In the genomic region with DNA sequence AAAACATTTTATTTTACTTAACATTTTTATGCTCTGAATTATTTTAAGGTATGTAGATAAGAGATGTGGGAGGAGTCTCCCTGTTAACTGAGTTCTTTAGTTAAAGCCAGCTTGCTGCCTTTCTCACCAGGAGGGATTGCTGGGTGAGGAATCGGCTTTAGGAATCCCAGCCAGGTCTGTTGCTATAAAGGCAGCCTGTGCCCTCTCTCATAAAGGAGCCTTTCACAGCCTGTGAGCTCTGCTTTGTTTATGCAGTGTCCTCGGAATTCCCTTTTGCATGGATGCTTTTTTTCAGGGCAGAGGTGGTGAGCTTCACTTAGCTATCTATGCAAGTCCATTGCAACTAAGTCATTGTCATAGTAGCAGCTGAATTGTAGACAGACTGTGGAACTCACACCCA, we compare ENCODE assay signal across 22 mouse cellular contexts.
DNase-seq lines count a peak whose midpoint lies in the region; ATAC-seq and TF ChIP-seq lines count a peak whose summit lies in the region.
"Had no signal": no experiment of that assay in that cellular context is flagged by ENCODE, and none has a peak within 500 bp of the region (broad histone marks: within the 10 kb centered on the region; RNA-seq: fewer than 3 reads in every experiment).

No protein-coding gene starts in this region.

- no peaks in the 10 kb centered on the region for H3K27me3 ChIP-seq in hindbrain, postnatal 0 days (ENCODE audit: insufficient read depth, low read length)
- no peaks in the 10 kb centered on the region for H3K27me3 ChIP-seq in hindbrain, embryonic 10.5 days (ENCODE audit: insufficient read depth, poor library complexity, severe bottlenecking)
- no peaks in the 10 kb centered on the region for H3K27me3 ChIP-seq in forebrain, embryonic 16.5 days (replicated peaks; ENCODE audit: control insufficient read depth, insufficient read depth, low read length)
- H3K27me3 ChIP-seq: limb, embryonic 12.5 days; liver, embryonic 13.5 days had no signal

- no peak overlapping the region for H3K4me2 ChIP-seq in hindbrain, postnatal 0 days (ENCODE audit: low read depth, low read length)
- H3K4me2 ChIP-seq in forebrain, embryonic 16.5 days (ENCODE audit: low read length): no peak overlapping the region
- H3K4me2 ChIP-seq: limb, embryonic 12.5 days; liver, embryonic 13.5 days; lung, embryonic 14.5 days had no signal

- H3K27ac ChIP-seq in hindbrain, postnatal 0 days: no peak overlapping the region; the same call in 1 of the 2 replicates
- no peak overlapping the region for H3K27ac ChIP-seq in hindbrain, embryonic 10.5 days
- H3K27ac ChIP-seq in forebrain, embryonic 16.5 days (ENCODE audit: low read length): no peak overlapping the region
- H3K27ac ChIP-seq: embryonic facial prominence, embryonic 10.5 days; heart, adult 2 months; limb, embryonic 12.5 days; liver, embryonic 13.5 days; stomach, postnatal 0 days had no signal

- no peak overlapping the region for H3K4me3 ChIP-seq in hindbrain, postnatal 0 days (ENCODE audit: low read length)
- H3K4me3 ChIP-seq in hindbrain, embryonic 10.5 days: no peak overlapping the region
- no peak overlapping the region for H3K4me3 ChIP-seq in forebrain, embryonic 16.5 days (replicated peaks; ENCODE audit: low read length)
- H3K4me3 ChIP-seq: embryonic facial prominence, embryonic 10.5 days; heart, adult 2 months; limb, embryonic 12.5 days; liver, embryonic 13.5 days; myocyte had no signal

- DNase-seq in hindbrain, postnatal 0 days (ENCODE audit: low spot score): peak; percentile 18
- DNase-seq in hindbrain, embryonic 10.5 days (ENCODE audit: low spot score): no peak
- DNase-seq in Muller cell, postnatal 12 days (ENCODE audit: inconsistent ontology term): peak; percentile 81
- peak; percentile 49 for DNase-seq in brain, embryonic 14.5 days (ENCODE audit: low read depth)
- DNase-seq in urinary bladder, postnatal 25 days (ENCODE audit: low spot score): no peak
- DNase-seq in cerebellum, adult 9-11 months: no peak
- DNase-seq: adrenal gland, adult 2 months; cerebellum, adult 11 months; gastrocnemius, postnatal 14 days; heart, adult 2 months; heart, postnatal 4 days; kidney, adult 9 months; kidney, postnatal 25 days; liver, embryonic 13.5 days; lung, embryonic 14.5 days; lung, postnatal 36 days; right cerebral cortex, postnatal 4 days had no signal

- ATAC-seq in hindbrain, postnatal 0 days: no peak; the same call in 1 of the 2 replicates
- peak; percentile 34; the same call in 1 of the 2 replicates for ATAC-seq in forebrain, embryonic 16.5 days

- no peaks in the 10 kb centered on the region for H3K9me3 ChIP-seq in hindbrain, postnatal 0 days (ENCODE audit: low read length)
- H3K9me3 ChIP-seq in hindbrain, embryonic 10.5 days: no peaks in the 10 kb centered on the region
- no peaks in the 10 kb centered on the region for H3K9me3 ChIP-seq in forebrain, embryonic 16.5 days (ENCODE audit: control insufficient read depth, low read length)
- H3K9me3 ChIP-seq: embryonic facial prominence, embryonic 10.5 days; limb, embryonic 12.5 days; liver, embryonic 13.5 days had no signal

- 7% methylated on average over 2 of the region's 2 CpGs for WGBS in hindbrain, postnatal 0 days
- WGBS in hindbrain, embryonic 10.5 days: 3% methylated on average over 2 of the region's 2 CpGs
- 2% methylated on average over 2 of the region's 2 CpGs for WGBS in forebrain, embryonic 16.5 days

- H3K36me3 ChIP-seq in hindbrain, postnatal 0 days (ENCODE audit: insufficient read depth, low read length): no peaks in the 10 kb centered on the region
- no peaks in the 10 kb centered on the region for H3K36me3 ChIP-seq in hindbrain, embryonic 10.5 days
- H3K36me3 ChIP-seq in forebrain, embryonic 16.5 days (ENCODE audit: control insufficient read depth, insufficient read depth): no peaks in the 10 kb centered on the region
- H3K36me3 ChIP-seq: embryonic facial prominence, embryonic 10.5 days; limb, embryonic 12.5 days; liver, embryonic 13.5 days had no signal

- no peak for TF ChIP-seq CTCF in hindbrain, postnatal 0 days (IDR thresholded peaks at IDR 0.05; ENCODE audit: low read depth)
- no peak for TF ChIP-seq CTCF in brain, embryonic 14.5 days (IDR thresholded peaks at IDR 0.05; ENCODE audit: borderline replicate concordance, extremely low read depth, insufficient read depth, insufficient read length)

- no peak overlapping the region for H3K9ac ChIP-seq in hindbrain, postnatal 0 days (replicated peaks; ENCODE audit: low read length)
- H3K9ac ChIP-seq in forebrain, embryonic 16.5 days (replicated peaks; ENCODE audit: low read depth, low read length): no peak overlapping the region
- H3K9ac ChIP-seq: limb, embryonic 12.5 days; liver, embryonic 13.5 days; lung, embryonic 14.5 days had no signal

- H3K4me1 ChIP-seq in hindbrain, postnatal 0 days (ENCODE audit: insufficient read depth, low read length): no peaks in the 10 kb centered on the region
- H3K4me1 ChIP-seq in hindbrain, embryonic 10.5 days (replicated peaks): peaks cover 22% of the 10 kb centered on the region
- peaks cover 8% of the 10 kb centered on the region; the same call in 1 of the 2 replicates for H3K4me1 ChIP-seq in forebrain, embryonic 16.5 days (replicated peaks; ENCODE audit: control insufficient read depth, insufficient read depth, low read length)
- H3K4me1 ChIP-seq: liver, embryonic 13.5 days had no signal

- TF ChIP-seq POLR2A in brain, embryonic 14.5 days (IDR thresholded peaks at IDR 0.05; ENCODE audit: borderline replicate concordance, extremely low read depth, insufficient read depth, insufficient read length, poor library complexity, severe bottlenecking): no peak

Comparison
In these comparisons a context has a peak if more than half of its experiments do, and no peak if none do; other contexts are left out.
1. DNase-seq: peak in hindbrain, postnatal 0 days (single experiment), Muller cell, postnatal 12 days (single experiment) and brain, embryonic 14.5 days (single experiment); none in hindbrain, embryonic 10.5 days (single experiment), urinary bladder, postnatal 25 days (single experiment) and cerebellum, adult 9-11 months (single experiment).